Mouse (Mus musculus) forebrain, embryonic 15.5 days (tissue): Measurements from ENCODE around the gene Pacsin2. TPM values are rescaled to one million over a fixed set of nuclear protein-coding genes. Genes with fewer than 3 reads are reported as not detected.
"Not testable (repeated sequence)": the region's sequence is repeated elsewhere in the genome, so short reads cannot be mapped to it uniquely, and the experiment has no call there.

Experiments
- ATAC-seq: fragments of 200-750 bp; cut with Nextera tagmentation; replicated peaks from 2 replicates; pipeline ENCODE4 v1.8.0; 2017; ENCODE audit warnings: mild to moderate bottlenecking, moderate TSS enrichment, moderate library complexity
- H3K27ac ChIP-seq: fragments of 300-500 bp; sonication (generic); replicated peaks from 2 replicates; pipeline ENCODE4 v1.5.1; 2015; ENCODE audit warnings: mild to moderate bottlenecking, inconsistent platforms
- H3K27me3 ChIP-seq: fragments of 300-500 bp; sonication (generic); 2 replicates; pipeline ENCODE4 v1.6.1; 2015; ENCODE audit warnings: inconsistent platforms
- H3K36me3 ChIP-seq: fragments of 300-500 bp; sonication (generic); 2 replicates; pipeline ENCODE4 v1.6.1; 2015; ENCODE audit warnings: mild to moderate bottlenecking, inconsistent platforms
- H3K4me1 ChIP-seq: fragments of 300-500 bp; sonication (generic); 2 replicates; pipeline ENCODE4 v1.6.1; 2015; ENCODE audit warnings: inconsistent platforms
- H3K4me2 ChIP-seq: fragments of 300-500 bp; sonication (generic); replicated peaks from 2 replicates; pipeline ENCODE4 v1.6.1; 2015; ENCODE audit warnings: mild to moderate bottlenecking, inconsistent platforms
- H3K4me3 ChIP-seq: fragments of 300-500 bp; sonication (generic); 2 replicates; pipeline ENCODE4 v1.5.1; 2015; ENCODE audit warnings: mild to moderate bottlenecking, inconsistent platforms
- H3K9ac ChIP-seq: fragments of 300-500 bp; sonication (generic); replicated peaks from 2 replicates; pipeline ENCODE4 v1.6.1; 2015; ENCODE audit warnings: mild to moderate bottlenecking, inconsistent platforms
- H3K9me3 ChIP-seq: fragments of 300-500 bp; sonication (generic); 2 replicates; pipeline ENCODE4 v1.6.1; 2016; ENCODE audit warnings: inconsistent platforms
- WGBS: fragments of 180-500 bp; shearing (Covaris S2); methylation state at CpG from one replicate; pipeline ENCODE4 v1.1.7; 2015; ENCODE audit warnings: mixed read lengths; 5-methylcytosine and 5-hydroxymethylcytosine counted together
- polyA plus RNA-seq: library from polyadenylated mRNA; unstranded; fragments of >200 nt; fragmentation: Nextera tagmentation; extraction: Ambion mirVana; gene quantifications from 2 replicates; pipeline ENCODE4 v1.2.1, GENCODE M21; 2015

Pacsin2 gene
- polyA plus RNA-seq, 1 experiment from 2014 or later, result 21.5 TPM

- Histone ChIP-seq H3K27ac (no peak overlapping the region), H3K27me3 (no peaks in the 10 kb centered on the region), H3K4me1 (no peaks in the 10 kb centered on the region), H3K9ac (no peak overlapping the region), H3K4me2 (no peak overlapping the region), H3K4me3 (no peak overlapping the region), H3K36me3 (no peaks in the 10 kb centered on the region), H3K9me3 (no peaks in the 10 kb centered on the region)
- no peak for ATAC-seq
- 77% methylated on average over 10 of the region's 10 CpGs for WGBS
These were observed 9.5 kb upstream of the Pacsin2 start for GRCm38 (mm10) chr15:83473832-83474465.

- Histone ChIP-seq H3K4me2 (no peak overlapping the region), H3K27me3 (no peaks in the 10 kb centered on the region), H3K27ac (no peak overlapping the region), H3K9ac (no peak overlapping the region), H3K4me1 (no peaks in the 10 kb centered on the region), H3K36me3 (no peaks in the 10 kb centered on the region), H3K4me3 (no peak overlapping the region), H3K9me3 (no peaks in the 10 kb centered on the region)
- 96% methylated on average over 1 of the region's 1 CpGs for WGBS
- no peak for ATAC-seq
These were observed 8.8 kb upstream of the Pacsin2 start for GRCm38 (mm10) chr15:83473251-83473650.

- ATAC-seq, result 0 out of 2 replicates have a peak, but pooled peaks have one; percentile 61
- Histone ChIP-seq H3K4me2 (no peak overlapping the region), H3K9ac (no peak overlapping the region), H3K36me3 (no peaks in the 10 kb centered on the region), H3K27me3 (no peaks in the 10 kb centered on the region), H3K4me3 (no peak overlapping the region), H3K4me1 (no peaks in the 10 kb centered on the region), H3K27ac (no peak overlapping the region), H3K9me3 (no peaks in the 10 kb centered on the region)
- 57% methylated on average over 7 of the region's 7 CpGs for WGBS
These were observed 7.1 kb upstream of the Pacsin2 start for GRCm38 (mm10) chr15:83471476-83471875.

GRCm38 (mm10) chr15:83470443-83470842 lies 6.0 kb upstream of the Pacsin2 start:
- Histone ChIP-seq H3K4me1 (no peaks in the 10 kb centered on the region), H3K27me3 (no peaks in the 10 kb centered on the region), H3K9me3 (no peaks in the 10 kb centered on the region), H3K4me2 (no peak overlapping the region), H3K36me3 (no peaks in the 10 kb centered on the region), H3K9ac (no peak overlapping the region), H3K27ac (no peak overlapping the region), H3K4me3 (no peak overlapping the region)
- no peak for ATAC-seq
- WGBS, result 85% methylated on average over 8 of the region's 8 CpGs

- WGBS, result 65% methylated on average over 6 of the region's 6 CpGs
- H3K4me1 ChIP-seq, result peaks cover 4% of the 10 kb centered on the region; the same call in 1 of the 2 replicates
- no peak for ATAC-seq
- no peak overlapping the region for H3K4me2 ChIP-seq
- no peak overlapping the region for H3K9ac ChIP-seq
- H3K27ac ChIP-seq, result no peak overlapping the region
- H3K36me3 ChIP-seq, result no peaks in the 10 kb centered on the region
- no peak overlapping the region for H3K4me3 ChIP-seq
- no peaks in the 10 kb centered on the region for H3K9me3 ChIP-seq
- H3K27me3 ChIP-seq, result no peaks in the 10 kb centered on the region
These were observed 4.9 kb upstream of the Pacsin2 start for GRCm38 (mm10) chr15:83469279-83469821.

- no peak for ATAC-seq
- no peak overlapping the region for H3K9ac ChIP-seq
- H3K36me3 ChIP-seq, result no peaks in the 10 kb centered on the region
- no peaks in the 10 kb centered on the region for H3K9me3 ChIP-seq
- no peak overlapping the region for H3K4me2 ChIP-seq
- H3K4me3 ChIP-seq, result no peak overlapping the region
- H3K27me3 ChIP-seq, result no peaks in the 10 kb centered on the region
- 88% methylated on average over 9 of the region's 9 CpGs for WGBS
- H3K4me1 ChIP-seq, result peaks cover 14% of the 10 kb centered on the region
- no peak overlapping the region for H3K27ac ChIP-seq
These were observed 3.0 kb upstream of the Pacsin2 start for GRCm38 (mm10) chr15:83467232-83467966.

GRCm38 (mm10) chr15:83466331-83466730 lies 1.9 kb upstream of the Pacsin2 start:
- Histone ChIP-seq H3K9me3 (no peaks in the 10 kb centered on the region), H3K27ac (no peak overlapping the region), H3K36me3 (no peaks in the 10 kb centered on the region), H3K4me3 (no peak overlapping the region), H3K4me1 (peaks cover 14% of the 10 kb centered on the region), H3K9ac (no peak overlapping the region), H3K4me2 (no peak overlapping the region), H3K27me3 (no peaks in the 10 kb centered on the region)
- 90% methylated on average over 4 of the region's 4 CpGs for WGBS
- ATAC-seq, result no peak

- Histone ChIP-seq H3K36me3 (no peaks in the 10 kb centered on the region), H3K4me1 (peaks cover 14% of the 10 kb centered on the region), H3K9me3 (no peaks in the 10 kb centered on the region), H3K4me3 (peak overlapping the region; percentile 75), H3K4me2 (peak overlapping the region; percentile 88), H3K27ac (no peak overlapping the region), H3K27me3 (no peaks in the 10 kb centered on the region), H3K9ac (no peak overlapping the region)
- peak; percentile 10; the same call in 1 of the 2 replicates for ATAC-seq
- 81% methylated on average over 19 of the region's 19 CpGs for WGBS
These were observed 672 bp upstream of the Pacsin2 start for GRCm38 (mm10) chr15:83464905-83465650.

- Histone ChIP-seq H3K4me3 (peak overlapping the region; percentile 75), H3K27me3 (no peaks in the 10 kb centered on the region), H3K4me1 (peaks cover 14% of the 10 kb centered on the region), H3K27ac (no peak overlapping the region), H3K9me3 (no peaks in the 10 kb centered on the region), H3K4me2 (peak overlapping the region; percentile 88), H3K9ac (peak overlapping the region; percentile 57), H3K36me3 (no peaks in the 10 kb centered on the region)
- 10% methylated on average over 17 of the region's 17 CpGs for WGBS
- ATAC-seq, result no peak
These were observed 880 bp downstream of the Pacsin2 start for GRCm38 (mm10) chr15:83463369-83464082.

GRCm38 (mm10) chr15:83462349-83462748 lies 2.1 kb downstream of the Pacsin2 start:
- not testable (repeated sequence) for H3K27ac ChIP-seq, H3K9ac ChIP-seq, ATAC-seq, H3K9me3 ChIP-seq, H3K4me3 ChIP-seq, H3K4me2 ChIP-seq, H3K27me3 ChIP-seq, H3K36me3 ChIP-seq
- H3K4me1 ChIP-seq, result peaks cover 14% of the 10 kb centered on the region
- WGBS, result 93% methylated on average over 8 of the region's 8 CpGs

- no peak overlapping the region for H3K27ac ChIP-seq
- no peak overlapping the region for H3K9ac ChIP-seq
- H3K36me3 ChIP-seq, result no peaks in the 10 kb centered on the region
- 94% methylated on average over 3 of the region's 3 CpGs for WGBS
- H3K27me3 ChIP-seq, result no peaks in the 10 kb centered on the region
- H3K9me3 ChIP-seq, result no peaks in the 10 kb centered on the region
- H3K4me2 ChIP-seq, result no peak overlapping the region
- H3K4me3 ChIP-seq, result no peak overlapping the region
- peaks cover 14% of the 10 kb centered on the region for H3K4me1 ChIP-seq
- no peak for ATAC-seq
These were observed 3.5 kb downstream of the Pacsin2 start for GRCm38 (mm10) chr15:83460891-83461290.
